Mouse (Mus musculus) C2C12 (cell line): ENCODE data around the gene Ctf2.

Source experiments
- CEBPB ChIP-seq: IDR thresholded peaks from one replicate; pipeline ENCODE4 v1.6.1; 2011; ENCODE audit warnings: low read depth, mild to moderate bottlenecking, control low read depth, moderate library complexity
- CTCF ChIP-seq: IDR thresholded peaks from one replicate; pipeline ENCODE4 v1.5.1; 2011; ENCODE audit not compliant: control insufficient read depth, insufficient read depth, insufficient read length
- MAX ChIP-seq: IDR thresholded peaks from one replicate; pipeline ENCODE4 v1.6.1; 2011; ENCODE audit warnings: mild to moderate bottlenecking, control low read depth
- MYOD1 ChIP-seq: IDR thresholded peaks from one replicate; pipeline ENCODE4 v1.6.1; 2011; ENCODE audit warnings: low read depth; ENCODE audit not compliant: control insufficient read depth, insufficient read length
- MYOG ChIP-seq: IDR thresholded peaks from one replicate; pipeline ENCODE4 v1.6.1; 2011; ENCODE audit not compliant: control insufficient read depth, insufficient read length; ENCODE audit errors: extremely low read depth
- USF1 ChIP-seq: IDR thresholded peaks from one replicate; pipeline ENCODE4 v1.6.1; 2011; ENCODE audit warnings: low read depth, mild to moderate bottlenecking, control low read depth, moderate library complexity

DNA sequence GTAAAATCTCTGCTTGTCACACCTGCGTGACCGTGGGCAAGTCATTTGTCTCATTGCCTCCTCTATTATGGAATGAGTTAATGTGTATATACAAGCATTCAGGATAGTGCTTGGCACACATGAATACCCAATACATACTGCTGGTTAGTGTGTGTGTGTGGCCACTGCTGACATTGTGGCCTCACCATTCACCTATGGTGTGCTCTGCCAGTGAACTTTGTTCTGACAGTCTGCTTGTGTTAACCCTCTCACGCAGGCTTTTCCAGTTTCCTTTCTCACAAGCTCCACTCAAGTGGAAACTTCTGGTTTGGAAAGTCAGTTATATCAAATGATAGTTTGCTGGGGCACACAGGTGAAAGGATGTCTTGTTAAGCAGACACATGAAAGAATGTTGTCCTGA lies 20.9 kb downstream of the Ctf2 start:
- TF ChIP-seq CTCF (no peak), MAX (no peak), MYOG (no peak), MYOD1 (no peak), USF1 (no peak), CEBPB (no peak)
